Mouse (Mus musculus): ENCODE data around the gene Rab3ip. TPM values are rescaled to one million over a fixed set of nuclear protein-coding genes. Genes with fewer than 3 reads are reported as not detected.

Gene Rab3ip
- polyA plus RNA-seq, 1 experiment from 2014 or later = 141 TPM

GRCm38 (mm10) chr10:116980888-116981287, 30.3 kb upstream of the Rab3ip start:
- no peaks in the 10 kb centered on the region for H3K36me3 ChIP-seq (ENCODE audit: insufficient read depth, low read length)
- no peak overlapping the region for H3K27ac ChIP-seq (ENCODE audit: low read length)
- 77% methylated on average over 3 of the region's 3 CpGs for WGBS
- no peak overlapping the region for H3K4me2 ChIP-seq (replicated peaks; ENCODE audit: low read depth, low read length)
- no peak overlapping the region for H3K4me3 ChIP-seq (ENCODE audit: low read length)
- H3K9ac ChIP-seq (replicated peaks; ENCODE audit: low read length) = no peak overlapping the region
- no peaks in the 10 kb centered on the region for H3K27me3 ChIP-seq (ENCODE audit: insufficient read depth, low read length)
- H3K9me3 ChIP-seq (ENCODE audit: low read length) = no peaks in the 10 kb centered on the region
- no peak for ATAC-seq (ENCODE audit: low FRiP score, low TSS enrichment)
- peaks cover 7% of the 10 kb centered on the region; the same call in 1 of the 2 replicates for H3K4me1 ChIP-seq (ENCODE audit: insufficient read depth, low read length)

GRCm38 (mm10) chr10:116980273-116980672, 29.7 kb upstream of the Rab3ip start:
- ATAC-seq (ENCODE audit: low FRiP score, low TSS enrichment) = no peak
- H3K27me3 ChIP-seq (ENCODE audit: insufficient read depth, low read length) = no peaks in the 10 kb centered on the region
- no peak overlapping the region for H3K27ac ChIP-seq (ENCODE audit: low read length)
- no peak overlapping the region for H3K4me3 ChIP-seq (ENCODE audit: low read length)
- H3K4me2 ChIP-seq (replicated peaks; ENCODE audit: low read depth, low read length) = no peak overlapping the region
- whole genome bisulfite sequencing = 83% methylated on average over 4 of the region's 4 CpGs
- H3K36me3 ChIP-seq (ENCODE audit: insufficient read depth, low read length) = no peaks in the 10 kb centered on the region
- no peak overlapping the region for H3K9ac ChIP-seq (replicated peaks; ENCODE audit: low read length)
- H3K4me1 ChIP-seq (ENCODE audit: insufficient read depth, low read length) = peaks cover 7% of the 10 kb centered on the region; the same call in 1 of the 2 replicates
- H3K9me3 ChIP-seq (ENCODE audit: low read length) = no peaks in the 10 kb centered on the region

GRCm38 (mm10) chr10:116978841-116979240, 28.3 kb upstream of the Rab3ip start:
- no peaks in the 10 kb centered on the region for H3K27me3 ChIP-seq (ENCODE audit: insufficient read depth, low read length)
- no peak overlapping the region for H3K9ac ChIP-seq (replicated peaks; ENCODE audit: low read length)
- 86% methylated on average over 9 of the region's 9 CpGs for WGBS
- no peak overlapping the region for H3K4me3 ChIP-seq (ENCODE audit: low read length)
- H3K4me1 ChIP-seq (ENCODE audit: insufficient read depth, low read length) = peaks cover 7% of the 10 kb centered on the region; the same call in 1 of the 2 replicates
- ATAC-seq (ENCODE audit: low FRiP score, low TSS enrichment) = no peak
- H3K27ac ChIP-seq (ENCODE audit: low read length) = no peak overlapping the region
- no peaks in the 10 kb centered on the region for H3K36me3 ChIP-seq (ENCODE audit: insufficient read depth, low read length)
- no peak overlapping the region for H3K4me2 ChIP-seq (replicated peaks; ENCODE audit: low read depth, low read length)
- H3K9me3 ChIP-seq (ENCODE audit: low read length) = no peaks in the 10 kb centered on the region

- Histone ChIP-seq H3K4me3 (ENCODE audit: low read length) (no peak overlapping the region), H3K9ac (replicated peaks; ENCODE audit: low read length) (no peak overlapping the region), H3K36me3 (ENCODE audit: insufficient read depth, low read length) (no peaks in the 10 kb centered on the region), H3K27me3 (ENCODE audit: insufficient read depth, low read length) (no peaks in the 10 kb centered on the region), H3K4me1 (ENCODE audit: insufficient read depth, low read length) (peaks cover 7% of the 10 kb centered on the region; the same call in 1 of the 2 replicates), H3K9me3 (ENCODE audit: low read length) (peaks cover 4% of the 10 kb centered on the region; the same call in 1 of the 2 replicates), H3K27ac (ENCODE audit: low read length) (peak overlapping the region; percentile 20; the same call in 1 of the 2 replicates), H3K4me2 (replicated peaks; ENCODE audit: low read depth, low read length) (no peak overlapping the region)
- WGBS = 60% methylated on average over 2 of the region's 2 CpGs
- no peak; the same call in 1 of the 2 replicates for ATAC-seq (ENCODE audit: low FRiP score, low TSS enrichment)
Observed at GRCm38 (mm10) chr10:116977858-116978257, 27.3 kb upstream of the Rab3ip start.

DNA sequence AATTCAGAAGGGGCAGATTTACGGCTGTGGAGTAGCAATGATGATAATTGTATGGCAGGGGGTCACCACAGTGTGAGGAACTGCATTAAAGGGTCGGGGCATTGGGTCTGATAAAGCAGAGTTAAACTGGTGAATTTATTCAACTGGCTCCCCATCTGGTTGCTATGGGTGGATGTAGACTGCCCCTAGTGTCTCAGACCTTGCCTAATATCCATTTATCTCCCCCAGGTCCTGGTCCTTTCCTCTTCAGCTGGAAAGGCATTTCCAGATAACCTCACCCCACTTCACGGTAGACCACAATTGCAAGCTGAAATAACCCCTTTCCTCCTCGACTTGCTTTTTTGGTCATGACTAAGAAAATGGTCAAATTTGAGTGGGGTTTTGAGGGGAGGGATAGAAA, 26.9 kb upstream of the Rab3ip start:
- H3K9me3 ChIP-seq (ENCODE audit: low read length) = peaks cover 4% of the 10 kb centered on the region; the same call in 1 of the 2 replicates
- 15% methylated on average over 4 of the region's 4 CpGs for WGBS
- H3K27me3 ChIP-seq (ENCODE audit: insufficient read depth, low read length) = no peaks in the 10 kb centered on the region
- H3K4me1 ChIP-seq (ENCODE audit: insufficient read depth, low read length) = peaks cover 7% of the 10 kb centered on the region; the same call in 1 of the 2 replicates
- no peak overlapping the region for H3K9ac ChIP-seq (replicated peaks; ENCODE audit: low read length)
- no peaks in the 10 kb centered on the region for H3K36me3 ChIP-seq (ENCODE audit: insufficient read depth, low read length)
- H3K4me3 ChIP-seq (ENCODE audit: low read length) = no peak overlapping the region
- H3K27ac ChIP-seq (ENCODE audit: low read length) = peak overlapping the region; percentile 52; the same call in 1 of the 2 replicates
- no peak overlapping the region for H3K4me2 ChIP-seq (replicated peaks; ENCODE audit: low read depth, low read length)
- peak; percentile 47; the same call in 1 of the 2 replicates for ATAC-seq (ENCODE audit: low FRiP score, low TSS enrichment)

DNA sequence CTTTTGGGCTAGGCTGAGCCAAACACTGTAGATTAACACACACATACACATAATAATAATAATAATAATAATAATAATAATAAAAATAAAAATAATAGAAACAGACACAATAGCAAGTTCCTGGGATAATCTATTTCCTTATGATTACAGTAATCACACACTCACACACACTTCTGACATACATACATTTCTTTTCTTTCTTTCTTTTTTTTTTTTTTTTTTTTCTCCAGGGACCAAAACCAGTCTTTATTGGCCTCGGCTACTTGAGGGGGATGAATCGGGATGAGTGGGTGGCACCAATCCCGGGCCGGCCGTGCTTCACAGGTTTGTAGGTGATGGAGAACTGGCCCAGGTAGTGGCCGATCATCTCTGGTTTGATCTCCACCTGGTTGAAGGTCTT, 21.9 kb upstream of the Rab3ip start, which contains the start of gene Gm10271:
Gene Gm10271 (minus strand): TSS at position 101 of the 400 bp plus-strand sequence.
- no peaks in the 10 kb centered on the region for H3K36me3 ChIP-seq (ENCODE audit: insufficient read depth, low read length)

GRCm38 (mm10) chr10:116968741-116969140, 18.2 kb upstream of the Rab3ip start:
- H3K27ac ChIP-seq (ENCODE audit: low read length) = no peak overlapping the region
- H3K4me2 ChIP-seq (replicated peaks; ENCODE audit: low read depth, low read length) = no peak overlapping the region
- H3K4me1 ChIP-seq (ENCODE audit: insufficient read depth, low read length) = no peaks in the 10 kb centered on the region
- H3K27me3 ChIP-seq (ENCODE audit: insufficient read depth, low read length) = no peaks in the 10 kb centered on the region
- no peaks in the 10 kb centered on the region for H3K36me3 ChIP-seq (ENCODE audit: insufficient read depth, low read length)
- WGBS = 78% methylated on average over 4 of the region's 4 CpGs
- H3K4me3 ChIP-seq (ENCODE audit: low read length) = no peak overlapping the region
- no peak overlapping the region for H3K9ac ChIP-seq (replicated peaks; ENCODE audit: low read length)
- no peak for ATAC-seq (ENCODE audit: low FRiP score, low TSS enrichment)
- peaks cover 4% of the 10 kb centered on the region; the same call in 1 of the 2 replicates for H3K9me3 ChIP-seq (ENCODE audit: low read length)

More for the DNA sequence above, 21.9 kb upstream of the Rab3ip start, which contains the start of gene Gm10271:
- Histone ChIP-seq H3K9me3 (ENCODE audit: low read length) (peaks cover 4% of the 10 kb centered on the region; the same call in 1 of the 2 replicates), H3K27ac (ENCODE audit: low read length) (no peak within 1 kb of the TSS), H3K4me1 (ENCODE audit: insufficient read depth, low read length) (peaks cover 5% of the 10 kb centered on the region; the same call in 1 of the 2 replicates), H3K27me3 (ENCODE audit: insufficient read depth, low read length) (no peaks in the 10 kb centered on the region), H3K4me3 (ENCODE audit: low read length) (no peak within 1 kb of the TSS), H3K4me2 (replicated peaks; ENCODE audit: low read depth, low read length) (no peak within 1 kb of the TSS), H3K9ac (replicated peaks; ENCODE audit: low read length) (no peak within 1 kb of the TSS)
- ATAC-seq (ENCODE audit: low FRiP score, low TSS enrichment) = no peak
- 96% methylated on average over 6 of the region's 6 CpGs for WGBS

- Histone ChIP-seq H3K27me3 (ENCODE audit: insufficient read depth, low read length) (no peaks in the 10 kb centered on the region), H3K4me3 (ENCODE audit: low read length) (no peak overlapping the region), H3K4me1 (ENCODE audit: insufficient read depth, low read length) (0 out of 2 replicates have a peak, but pooled peaks cover 12% of the 10 kb centered on the region), H3K9me3 (ENCODE audit: low read length) (no peaks in the 10 kb centered on the region), H3K36me3 (ENCODE audit: insufficient read depth, low read length) (no peaks in the 10 kb centered on the region), H3K27ac (ENCODE audit: low read length) (no peak overlapping the region), H3K9ac (replicated peaks; ENCODE audit: low read length) (no peak overlapping the region), H3K4me2 (replicated peaks; ENCODE audit: low read depth, low read length) (no peak overlapping the region)
- WGBS = 63% methylated on average over 6 of the region's 6 CpGs
- ATAC-seq (ENCODE audit: low FRiP score, low TSS enrichment) = peak; percentile 85
Observed at GRCm38 (mm10) chr10:116966065-116966464, 15.5 kb upstream of the Rab3ip start.

GRCm38 (mm10) chr10:116965297-116965696, 14.7 kb upstream of the Rab3ip start:
- peak overlapping the region; percentile 36; the same call in 1 of the 2 replicates for H3K27ac ChIP-seq (ENCODE audit: low read length)
- WGBS = 44% methylated on average over 5 of the region's 5 CpGs
- ATAC-seq (ENCODE audit: low FRiP score, low TSS enrichment) = 0 out of 2 replicates have a peak, but pooled peaks have one; percentile 67

DNA sequence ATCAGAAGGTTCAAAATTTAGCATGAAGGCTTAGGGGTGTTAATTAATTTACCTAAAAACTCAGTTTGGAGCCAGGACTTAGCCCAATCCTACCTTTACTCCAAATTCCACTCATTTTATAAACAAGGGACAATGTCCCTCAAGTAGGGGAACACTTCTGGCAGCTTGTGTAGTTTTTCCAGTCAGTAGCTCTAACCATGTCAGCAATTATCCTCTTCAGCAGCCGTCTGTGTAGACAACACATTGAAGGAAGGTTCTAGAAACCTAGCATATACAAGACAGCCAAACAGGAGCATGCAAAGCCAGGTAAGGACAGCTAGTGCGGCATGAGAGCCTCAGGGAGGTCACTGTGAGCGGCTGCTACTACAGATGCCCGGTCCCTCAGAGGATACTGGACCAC, 14.0 kb upstream of the Rab3ip start:
- Histone ChIP-seq H3K27ac (ENCODE audit: low read length) (no peak overlapping the region), H3K9me3 (ENCODE audit: low read length) (no peaks in the 10 kb centered on the region), H3K36me3 (ENCODE audit: insufficient read depth, low read length) (no peaks in the 10 kb centered on the region), H3K4me3 (ENCODE audit: low read length) (no peak overlapping the region), H3K9ac (replicated peaks; ENCODE audit: low read length) (no peak overlapping the region), H3K4me1 (ENCODE audit: insufficient read depth, low read length) (0 out of 2 replicates have a peak, but pooled peaks cover 12% of the 10 kb centered on the region), H3K27me3 (ENCODE audit: insufficient read depth, low read length) (no peaks in the 10 kb centered on the region), H3K4me2 (replicated peaks; ENCODE audit: low read depth, low read length) (no peak overlapping the region)
- ATAC-seq (ENCODE audit: low FRiP score, low TSS enrichment) = no peak
- 79% methylated on average over 4 of the region's 4 CpGs for WGBS

More at GRCm38 (mm10) chr10:116965297-116965696, 14.7 kb upstream of the Rab3ip start:
- H3K9me3 ChIP-seq (ENCODE audit: low read length) = no peaks in the 10 kb centered on the region
- H3K4me3 ChIP-seq (ENCODE audit: low read length) = no peak overlapping the region
- H3K36me3 ChIP-seq (ENCODE audit: insufficient read depth, low read length) = no peaks in the 10 kb centered on the region
- no peak overlapping the region for H3K4me2 ChIP-seq (replicated peaks; ENCODE audit: low read depth, low read length)
- no peak overlapping the region for H3K9ac ChIP-seq (replicated peaks; ENCODE audit: low read length)
- 0 out of 2 replicates have a peak, but pooled peaks cover 12% of the 10 kb centered on the region for H3K4me1 ChIP-seq (ENCODE audit: insufficient read depth, low read length)
- H3K27me3 ChIP-seq (ENCODE audit: insufficient read depth, low read length) = no peaks in the 10 kb centered on the region

All from kidney, embryonic 16.5 days (tissue).